Mouse (Mus musculus) hematopoietic stem cell, adult 5-6 weeks (primary cell): ENCODE results near the gene Gm47791. TPM values are rescaled to one million over a fixed set of nuclear protein-coding genes. Genes with fewer than 3 reads are reported as not detected.
A peak's percentile ranks its signal among the peaks of the same experiment; 100 is the strongest.

ENCODE experiments used
- ATAC-seq, 2 experiments: fragments of 125-278 bp in 1 of 2; replicated peaks in 1 of 2; 2 replicates each; pipeline ENCODE4 v1.8.0; 2016 to 2017; ENCODE audit warnings: inconsistent platforms in 2 of 2, mild to moderate bottlenecking in 2 of 2, moderate number of reproducible peaks in 2 of 2, low read depth in 1 of 2, moderate TSS enrichment in 1 of 2; ENCODE audit not compliant: low FRiP score in 2 of 2, poor library complexity in 2 of 2, severe bottlenecking in 2 of 2, insufficient read depth in 1 of 2, low TSS enrichment in 1 of 2
- total RNA-seq: library from RNA; stranded (forward); fragments of 172-1452, 232-1000 nt; gene quantifications from 2 replicates; pipeline ENCODE4 v1.2.3, GENCODE M21; 2017

Gene Gm47791
- total RNA-seq, 1 experiment from 2014 or later, result not detected

GRCm38 (mm10) chr1:82793986-82794385 is 22.9 kb upstream of the Gm47791 start:
- ATAC-seq, result no peak

GRCm38 (mm10) chr1:82793110-82793509 is 22.1 kb upstream of the Gm47791 start:
- no peak for ATAC-seq

GRCm38 (mm10) chr1:82792238-82792637 is 21.2 kb upstream of the Gm47791 start:
- ATAC-seq, result no peak

GRCm38 (mm10) chr1:82791105-82791504 is 20.1 kb upstream of the Gm47791 start:
- no peak for ATAC-seq

- ATAC-seq, result no peak
These were observed 17.0 kb upstream of the Gm47791 start for GRCm38 (mm10) chr1:82788070-82788469.

- ATAC-seq, result peak; percentile 87 to 88
These were observed 16.4 kb upstream of the Gm47791 start for GRCm38 (mm10) chr1:82787414-82787813.

GRCm38 (mm10) chr1:82785546-82785945 is 14.5 kb upstream of the Gm47791 start:
- no peak for ATAC-seq

GRCm38 (mm10) chr1:82783559-82783958 is 12.5 kb upstream of the Gm47791 start:
- no peak for ATAC-seq

GRCm38 (mm10) chr1:82779388-82779966 is 8.4 kb upstream of the Gm47791 start:
- no peak for ATAC-seq

GRCm38 (mm10) chr1:82775293-82775692 is 4.2 kb upstream of the Gm47791 start:
- ATAC-seq, result no peak

GRCm38 (mm10) chr1:82773208-82773607 is 2.2 kb upstream of the Gm47791 start:
- ATAC-seq, result no peak

- ATAC-seq, result no peak
These were observed 1.4 kb upstream of the Gm47791 start for GRCm38 (mm10) chr1:82772428-82772827.

GRCm38 (mm10) chr1:82768269-82768668 is 2.8 kb downstream of the Gm47791 start, which contains the start of gene Tm4sf20:
Gene Tm4sf20, minus strand, starts transcription at chr1:82768461.
- no peak for ATAC-seq

- ATAC-seq, result no peak
These were observed 4.4 kb downstream of the Gm47791 start for GRCm38 (mm10) chr1:82766641-82767040.

- ATAC-seq, result no peak
These were observed 4.8 kb downstream of the Gm47791 start for GRCm38 (mm10) chr1:82766227-82766626.

GRCm38 (mm10) chr1:82762274-82762673 is 8.8 kb downstream of the Gm47791 start:
- ATAC-seq, result no peak

GRCm38 (mm10) chr1:82761454-82762169 is 9.4 kb downstream of the Gm47791 start:
- ATAC-seq, result peak; percentile 53 to 65; a peak in 3 of 4 replicates

- no peak for ATAC-seq
These were observed 11.5 kb downstream of the Gm47791 start for GRCm38 (mm10) chr1:82759520-82759919.
